Mouse (Mus musculus): ENCODE measurements around the gene Vmn2r88. TPM values are rescaled to one million over a fixed set of nuclear protein-coding genes. Genes with fewer than 3 reads are reported as not detected.
A peak's percentile ranks its signal among the peaks of the same experiment; 100 is the strongest.
"Not testable (repeated sequence)": the region's sequence is repeated elsewhere in the genome, so short reads cannot be mapped to it uniquely, and the experiment has no call there.

Gene Vmn2r88
- not detected in 2 replicates for total RNA-seq (2015)
- total RNA-seq (2017) = not detected in 2 replicates

DNA sequence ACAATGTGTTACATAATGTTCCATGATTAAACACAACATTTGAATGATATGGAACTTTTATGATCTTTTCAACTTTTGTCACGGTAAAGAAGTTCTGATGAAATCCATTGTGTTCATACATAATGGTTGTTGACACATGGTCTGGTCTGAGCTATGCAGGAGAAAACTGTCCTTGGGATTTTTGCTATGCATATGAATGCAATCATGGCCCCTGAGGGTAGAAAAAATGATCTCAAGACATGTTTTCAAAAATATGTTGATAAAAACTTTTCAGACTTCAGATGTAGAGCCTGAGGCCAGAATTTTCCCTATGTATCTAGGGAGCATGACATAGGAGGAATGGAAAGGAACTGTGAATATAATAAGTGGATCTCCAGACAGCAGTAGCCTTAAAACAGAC is at the start of gene Vmn2r88:
TSS of gene Vmn2r88 (plus strand) at position 301 of the 400 bp plus-strand sequence.
- ATAC-seq (replicated peaks; ENCODE audit: poor library complexity) = no peak

DNA sequence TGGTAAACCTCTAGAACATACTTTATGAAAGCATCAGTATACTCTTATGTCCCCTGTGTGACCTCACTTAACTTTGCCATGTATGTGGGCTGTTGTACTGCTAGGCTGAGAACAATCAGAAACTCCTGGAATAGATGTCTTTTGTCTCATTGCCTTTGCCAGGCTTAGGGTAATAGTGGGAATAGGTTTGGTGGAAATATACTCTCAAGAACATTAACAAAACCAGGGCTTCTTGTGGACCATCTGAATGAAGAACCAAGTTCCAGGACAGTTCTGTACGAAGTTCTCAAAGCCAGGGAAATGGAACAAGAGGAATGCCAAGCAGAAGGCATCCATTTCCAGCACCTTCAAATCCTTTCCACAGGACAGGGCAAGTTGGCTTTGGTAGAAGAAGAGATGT is 49.2 kb upstream of the Vmn2r88 start, which contains the start of gene Gm7247:
TSS of gene Gm7247 (plus strand) at position 301 of the 400 bp plus-strand sequence.
- ATAC-seq (replicated peaks; ENCODE audit: poor library complexity) = no peak

DNA sequence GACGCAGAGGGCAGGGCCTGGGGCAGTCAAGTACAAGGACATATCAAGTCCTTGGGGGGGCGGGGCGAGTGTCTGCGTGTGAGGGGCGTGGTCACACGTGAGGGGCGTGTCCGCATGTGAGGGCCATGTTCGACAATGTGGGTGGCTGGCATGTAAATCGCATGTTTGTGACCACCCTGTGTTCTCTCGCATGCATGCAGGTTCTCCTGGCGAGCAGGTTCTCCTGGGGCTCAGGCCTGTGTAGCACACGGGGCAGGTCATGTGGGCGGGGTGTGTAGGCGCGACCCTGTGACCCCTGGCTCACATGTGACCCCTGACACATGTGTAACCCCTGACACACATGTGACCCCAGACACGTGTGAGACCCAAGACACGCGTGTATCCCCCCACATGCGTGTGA is 27.8 kb upstream of the Vmn2r88 start:
- no peak for ATAC-seq (replicated peaks; ENCODE audit: poor library complexity)

DNA sequence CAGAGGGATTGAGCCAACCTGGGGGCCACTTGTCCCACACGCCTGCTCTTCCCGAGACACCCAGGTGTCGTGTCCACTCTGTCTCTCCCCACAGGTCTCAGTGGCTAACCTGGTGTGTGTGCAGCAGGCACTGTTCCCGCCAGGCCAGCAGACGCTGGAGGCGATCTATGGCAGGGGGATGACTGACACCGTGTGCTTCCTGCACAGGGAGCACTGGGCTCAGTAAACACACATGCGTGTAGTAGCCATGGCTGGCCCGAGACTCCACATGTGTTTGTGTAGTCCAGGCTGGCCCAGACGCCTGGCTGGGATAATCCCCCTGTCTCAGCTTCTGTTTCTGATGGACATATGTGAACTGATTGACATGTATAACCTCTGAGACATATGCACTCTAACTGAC is 26.3 kb upstream of the Vmn2r88 start:
- ATAC-seq (replicated peaks; ENCODE audit: poor library complexity) = peak; percentile 41; the same call in 1 of the 2 replicates

DNA sequence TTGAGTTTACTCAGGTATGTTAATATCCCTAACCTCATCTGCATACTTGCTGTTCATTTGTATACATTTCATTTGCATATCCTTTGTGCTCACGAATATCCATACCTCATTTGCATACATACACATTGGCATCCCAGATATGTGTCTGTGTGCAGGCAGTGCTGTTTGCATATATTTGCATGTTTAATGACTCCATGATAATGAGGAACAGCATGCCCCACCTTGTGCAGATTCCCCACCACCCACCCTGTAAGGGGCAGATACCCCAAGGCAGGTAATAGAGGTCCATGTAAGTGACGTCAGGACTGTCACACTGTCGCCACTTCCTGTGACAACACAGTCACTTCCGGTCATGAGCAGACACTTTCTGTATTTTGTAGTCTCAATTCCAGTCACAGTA is 24.9 kb upstream of the Vmn2r88 start:
- ATAC-seq (replicated peaks; ENCODE audit: poor library complexity) = peak; percentile 74

DNA sequence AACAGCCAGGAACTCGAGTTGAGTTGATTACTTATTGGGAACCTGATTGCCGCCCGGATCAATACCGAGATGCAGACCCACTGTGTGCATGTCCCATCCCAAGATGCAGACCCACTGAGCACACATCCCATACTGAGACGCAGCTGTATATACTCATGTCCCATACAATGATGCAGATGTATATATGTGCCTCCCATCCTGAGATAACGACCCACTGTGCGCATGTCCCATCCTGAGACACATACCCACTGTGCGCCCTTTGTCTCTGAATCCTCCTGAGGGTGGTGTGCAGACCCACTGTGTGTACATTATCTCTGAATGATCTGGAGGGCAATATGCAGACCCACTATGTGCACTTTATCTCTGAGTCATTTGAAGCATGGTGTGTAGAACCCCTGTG is 22.9 kb upstream of the Vmn2r88 start:
- no peak for ATAC-seq (replicated peaks; ENCODE audit: poor library complexity)

DNA sequence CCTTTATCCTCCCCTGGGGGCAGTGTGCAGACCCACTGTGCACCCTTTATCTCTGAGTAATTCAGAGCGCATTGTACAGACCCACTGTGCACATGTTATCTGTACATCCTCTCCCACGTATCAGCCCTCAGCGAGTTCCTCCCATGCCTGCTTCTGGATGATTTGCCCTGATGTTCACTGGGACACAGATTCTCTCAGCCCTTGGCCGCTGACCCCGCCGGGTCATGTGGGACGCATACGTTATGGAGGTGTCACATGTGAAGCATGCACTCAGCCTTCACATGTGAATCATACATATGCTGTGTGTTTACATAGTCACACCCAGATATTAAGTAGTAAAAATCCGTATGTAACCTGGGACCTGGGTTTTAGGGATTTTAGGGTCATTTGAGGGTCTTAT is 22.4 kb upstream of the Vmn2r88 start:
- peak; percentile 30; the same call in 1 of the 2 replicates for ATAC-seq (replicated peaks; ENCODE audit: poor library complexity)

DNA sequence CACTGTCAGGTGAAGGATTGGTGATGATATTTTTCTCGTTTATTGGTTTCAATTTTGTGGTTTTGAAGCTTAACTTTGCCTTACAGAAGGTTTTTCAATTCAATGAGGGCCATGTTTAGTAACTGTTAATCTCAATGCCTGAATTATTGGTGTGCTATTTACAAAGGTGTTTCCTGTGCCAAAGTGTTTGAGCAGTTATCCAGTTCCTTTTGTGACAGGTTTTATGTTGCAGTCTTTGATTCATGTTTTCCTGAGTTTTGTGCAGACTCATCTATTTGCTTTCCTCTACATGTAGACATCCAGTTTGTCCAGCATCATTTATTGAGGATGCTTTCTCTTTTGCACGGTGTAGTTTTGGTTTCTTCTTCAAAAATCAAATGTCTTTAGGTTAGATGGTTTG is 13.3 kb downstream of the Vmn2r88 start:
- ATAC-seq (replicated peaks; ENCODE audit: poor library complexity) = no peak

DNA sequence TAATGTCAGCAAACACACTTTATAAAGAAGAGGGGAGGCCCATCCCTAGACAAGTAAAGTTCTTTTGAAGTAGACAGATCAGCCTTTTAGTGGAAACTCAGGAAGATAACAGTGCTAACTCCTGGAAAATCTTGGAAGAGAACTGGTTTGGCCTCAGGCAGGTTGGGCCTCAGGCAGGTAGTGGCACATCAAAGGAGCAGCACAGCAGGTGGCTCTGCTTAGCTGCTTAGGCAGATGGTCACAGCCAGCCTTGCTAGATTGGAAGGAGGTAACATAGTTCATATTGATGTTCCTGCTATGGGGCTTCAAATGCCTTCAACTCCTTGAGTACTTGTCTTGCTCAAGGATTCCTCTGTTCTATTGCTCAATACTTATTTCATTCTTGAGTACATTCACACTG is 19.5 kb downstream of the Vmn2r88 start:
- not testable (repeated sequence) for ATAC-seq (replicated peaks; ENCODE audit: poor library complexity)

DNA sequence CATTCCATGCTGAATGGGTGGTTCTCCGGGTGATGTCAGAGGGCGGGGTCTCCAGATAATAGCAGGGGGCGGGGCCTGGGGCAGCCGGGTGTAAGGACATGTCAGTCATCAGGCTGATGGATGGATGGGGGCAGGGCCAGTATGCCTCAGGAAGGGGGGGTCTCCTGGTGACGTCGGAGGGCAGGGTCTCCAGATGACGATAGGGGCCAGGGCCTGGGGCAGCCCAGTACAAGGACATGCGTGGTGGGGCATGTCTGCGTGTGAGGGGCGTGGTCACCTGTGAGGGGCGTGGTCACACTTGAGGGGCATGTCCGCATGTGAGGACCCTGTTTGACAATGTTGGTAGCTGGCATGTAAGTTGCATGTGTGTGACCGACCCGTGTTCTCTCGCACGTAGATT is 23.9 kb downstream of the Vmn2r88 start:
- ATAC-seq (replicated peaks; ENCODE audit: poor library complexity) = no peak

DNA sequence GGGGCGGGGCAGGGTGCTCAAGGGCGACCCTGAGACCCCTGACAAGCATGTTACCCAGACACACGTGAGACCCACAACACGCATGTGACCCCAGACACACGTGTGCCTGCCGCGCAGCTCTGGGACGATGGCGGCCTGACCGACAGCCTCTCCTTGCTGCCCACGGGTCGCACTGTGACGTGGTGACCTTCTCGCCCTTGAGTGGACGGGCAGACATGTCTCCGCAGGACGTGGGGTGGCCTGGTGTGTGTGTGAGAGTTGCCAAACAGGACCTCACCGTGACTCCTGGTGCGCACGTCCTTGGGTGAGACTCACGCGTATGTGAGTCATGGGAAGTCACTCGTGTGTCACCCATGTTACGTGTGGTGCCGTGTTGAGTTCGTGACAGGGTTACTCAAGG is 24.4 kb downstream of the Vmn2r88 start:
- ATAC-seq (replicated peaks; ENCODE audit: poor library complexity) = no peak

DNA sequence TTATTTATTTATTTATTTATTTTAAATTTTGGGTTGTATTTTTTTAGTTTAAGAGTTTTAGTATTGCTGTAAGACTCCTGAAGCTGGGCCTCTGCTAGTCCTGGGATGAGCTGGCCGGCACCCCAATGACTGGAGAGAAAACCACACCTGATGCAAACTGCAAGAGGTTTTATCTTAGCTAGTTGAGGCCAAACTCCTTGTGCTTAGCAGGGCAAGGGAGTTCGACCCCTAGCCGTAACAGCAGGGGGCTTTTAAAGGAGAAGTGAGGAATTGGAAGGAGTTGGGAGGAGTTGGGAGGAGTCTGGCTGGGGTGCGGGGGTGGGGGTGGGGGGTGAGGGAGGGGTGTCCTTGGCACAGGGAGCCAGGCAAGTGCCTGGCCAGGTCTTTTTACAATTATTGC is 28.3 kb downstream of the Vmn2r88 start:
- ATAC-seq (replicated peaks; ENCODE audit: poor library complexity) = no peak

DNA sequence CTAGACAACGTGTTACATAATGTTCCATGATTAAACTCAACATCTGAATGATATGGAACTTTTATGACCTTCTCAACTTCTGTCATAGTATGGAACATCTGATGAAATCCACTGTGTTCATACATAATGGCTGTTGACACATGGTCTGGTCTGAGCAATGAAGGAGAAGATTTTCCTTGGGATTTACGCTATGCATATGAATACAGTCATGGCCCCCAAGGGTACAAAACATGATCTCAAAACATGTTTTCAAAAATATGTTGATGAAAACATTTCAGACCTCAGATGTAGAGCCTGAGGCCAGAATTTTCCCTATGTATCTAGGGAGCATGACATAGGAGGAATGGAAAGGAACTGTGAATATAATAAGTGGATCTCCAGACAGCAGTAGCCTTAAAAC is 40.9 kb downstream of the Vmn2r88 start, which contains the start of gene Vmn2r89:
TSS of gene Vmn2r89 (plus strand) at position 301 of the 400 bp plus-strand sequence.
- not testable (repeated sequence) for ATAC-seq (replicated peaks; ENCODE audit: poor library complexity)

Other genes starting within 250 kb of the Vmn2r88 start
- gene Rnase2b, start 248.6 kb upstream of the Vmn2r88 start, total RNA-seq (2015) = not detected in 2 replicates
- gene Rnase2b, start 248.6 kb upstream of the Vmn2r88 start, total RNA-seq (2017) = not detected in 2 replicates
- gene Ang2, start 211.7 kb upstream of the Vmn2r88 start, total RNA-seq (2015) = not detected in 2 replicates
- gene Ang2, start 211.7 kb upstream of the Vmn2r88 start, total RNA-seq (2017) = not detected in 2 replicates
- gene Ear14, start 207.4 kb upstream of the Vmn2r88 start, total RNA-seq (2015) = not detected in 2 replicates
- not detected in 2 replicates for gene Ear14, start 207.4 kb upstream of the Vmn2r88 start, total RNA-seq (2017)
- gene Rnase2a, start 154.7 kb upstream of the Vmn2r88 start, total RNA-seq (2015) = not detected in 2 replicates
- gene Rnase2a, start 154.7 kb upstream of the Vmn2r88 start, total RNA-seq (2017) = not detected in 2 replicates
- not detected in 2 replicates for gene Gm7247, start 49.1 kb upstream of the Vmn2r88 start, total RNA-seq (2015)
- gene Gm7247, start 49.1 kb upstream of the Vmn2r88 start, total RNA-seq (2017) = not detected in 2 replicates
- gene Vmn2r89, start 41.0 kb downstream of the Vmn2r88 start, total RNA-seq (2015) = not detected in 2 replicates
- gene Vmn2r89, start 41.0 kb downstream of the Vmn2r88 start, total RNA-seq (2017) = not detected in 2 replicates
- gene Gm5622, start 142.0 kb downstream of the Vmn2r88 start, total RNA-seq (2015) = not detected in 2 replicates
- not detected in 2 replicates for gene Gm5622, start 142.0 kb downstream of the Vmn2r88 start, total RNA-seq (2017)
- not detected in 2 replicates for gene Gm17175, start 163.2 kb downstream of the Vmn2r88 start, total RNA-seq (2015)
- gene Gm17175, start 163.2 kb downstream of the Vmn2r88 start, total RNA-seq (2017) = not detected in 2 replicates
- not detected in 2 replicates for gene Gm17174, start 181.3 kb downstream of the Vmn2r88 start, total RNA-seq (2015)
- not detected in 2 replicates for gene Gm17174, start 181.3 kb downstream of the Vmn2r88 start, total RNA-seq (2017)
- gene Gm17078, start 200.5 kb downstream of the Vmn2r88 start, total RNA-seq (2015) = not detected in 2 replicates
- not detected in 2 replicates for gene Gm17078, start 200.5 kb downstream of the Vmn2r88 start, total RNA-seq (2017)
- gene Gm4181, start 224.8 kb downstream of the Vmn2r88 start, total RNA-seq (2015) = not detected in 2 replicates
- gene Gm4181, start 224.8 kb downstream of the Vmn2r88 start, total RNA-seq (2017) = not detected in 2 replicates